In genomic region chr16:13041356-13041755, GRCm38 (mm10) we compare ENCODE assay signal across 14 mouse cellular contexts.
"Had no signal": no experiment of that assay in that cellular context is flagged by ENCODE, and none has a peak within 500 bp of the region (broad histone marks: within the 10 kb centered on the region; RNA-seq: fewer than 3 reads in every experiment).

No protein-coding gene starts in this region.

- H3K27ac ChIP-seq: hindbrain, embryonic 15.5 days; limb, embryonic 13.5 days; liver, embryonic 12.5 days; midbrain, embryonic 15.5 days; neural tube, embryonic 13.5 days had no signal

- DNase-seq: left cerebral cortex, postnatal 4 days; lung, postnatal 10 days; lung, postnatal 4 days; retina, postnatal 1 day; right cerebral cortex, postnatal 4 days; spleen, adult 18-20 months had no signal

- H3K4me1 ChIP-seq: limb, embryonic 13.5 days; liver, embryonic 12.5 days; megakaryocyte, embryonic 14.5 days; midbrain, embryonic 15.5 days had no signal

- ATAC-seq: liver, embryonic 12.5 days; midbrain, embryonic 15.5 days had no signal

- H3K36me3 ChIP-seq: hindbrain, embryonic 15.5 days; limb, embryonic 13.5 days; liver, embryonic 12.5 days; midbrain, embryonic 15.5 days; neural tube, embryonic 13.5 days had no signal

- H3K4me3 ChIP-seq: hindbrain, embryonic 15.5 days; limb, embryonic 13.5 days; liver, embryonic 12.5 days; megakaryocyte, embryonic 14.5 days; midbrain, embryonic 15.5 days; neural tube, embryonic 13.5 days had no signal

- H3K9ac ChIP-seq: hindbrain, embryonic 15.5 days; limb, embryonic 13.5 days; liver, embryonic 12.5 days; lung, embryonic 14.5 days; midbrain, embryonic 15.5 days; neural tube, embryonic 13.5 days had no signal

- H3K9me3 ChIP-seq: hindbrain, embryonic 15.5 days; liver, embryonic 12.5 days; midbrain, embryonic 15.5 days; neural tube, embryonic 13.5 days had no signal

- H3K4me2 ChIP-seq: hindbrain, embryonic 15.5 days; limb, embryonic 13.5 days; liver, embryonic 12.5 days; midbrain, embryonic 11.5 days; midbrain, embryonic 15.5 days; neural tube, embryonic 13.5 days had no signal

- H3K27me3 ChIP-seq: hindbrain, embryonic 15.5 days; limb, embryonic 13.5 days; liver, embryonic 12.5 days; midbrain, embryonic 15.5 days; neural tube, embryonic 13.5 days had no signal
